Mouse (Mus musculus) heart, postnatal 0 days (tissue): ENCODE data around the gene Nol3. TPM values are rescaled to one million over a fixed set of nuclear protein-coding genes. Genes with fewer than 3 reads are reported as not detected.
A peak's percentile ranks its signal among the peaks of the same experiment; 100 is the strongest.

Source experiments
- ATAC-seq: fragments of 200-750 bp; cut with Nextera tagmentation; 2 replicates; pipeline ENCODE4 v1.8.0; 2017; ENCODE audit warnings: low read depth, moderate number of reproducible peaks, moderate library complexity; ENCODE audit not compliant: insufficient read depth
- DNase-seq: peaks from one replicate; pipeline ENCODE4 v3.0.0-alpha.2; 2016; ENCODE audit warnings: low spot score
- H3K27ac ChIP-seq: fragments of 300-500 bp; sonication (generic); 2 replicates; pipeline ENCODE4 v1.5.1; 2014; ENCODE audit warnings: low read depth, mild to moderate bottlenecking
- H3K27me3 ChIP-seq: fragments of 300-500 bp; sonication (generic); 2 replicates; pipeline ENCODE4 v1.6.1; 2014; ENCODE audit warnings: low read length, mixed read lengths; ENCODE audit not compliant: control insufficient read depth, insufficient read depth
- H3K36me3 ChIP-seq: fragments of 300-500 bp; sonication (generic); replicated peaks from 2 replicates; pipeline ENCODE4 v1.6.1; 2014; ENCODE audit warnings: low read length, mixed read lengths; ENCODE audit not compliant: control insufficient read depth, insufficient read depth
- H3K4me1 ChIP-seq: fragments of 300-500 bp; sonication (generic); 2 replicates; pipeline ENCODE4 v1.6.1; 2014; ENCODE audit warnings: antibody characterized with exemption; ENCODE audit not compliant: control insufficient read depth, insufficient read depth
- H3K4me2 ChIP-seq: fragments of 300-500 bp; sonication (generic); 2 replicates; pipeline ENCODE4 v1.6.1; 2014; ENCODE audit warnings: low read depth, mild to moderate bottlenecking, low read length, moderate library complexity
- H3K4me3 ChIP-seq: fragments of 300-500 bp; sonication (generic); 2 replicates; pipeline ENCODE4 v1.5.1; 2014; ENCODE audit warnings: low read depth, low read length
- H3K9ac ChIP-seq: fragments of 300-500 bp; sonication (generic); replicated peaks from 2 replicates; pipeline ENCODE4 v1.6.1; 2014; ENCODE audit warnings: low read depth, low read length, mixed read lengths
- H3K9me3 ChIP-seq: fragments of 300-500 bp; sonication (generic); replicated peaks from 2 replicates; pipeline ENCODE4 v1.6.1; 2016; ENCODE audit warnings: low read length; ENCODE audit not compliant: control insufficient read depth
- CTCF ChIP-seq: IDR thresholded peaks from 2 replicates; pipeline ENCODE4 v1.5.1; 2016; ENCODE audit warnings: antibody characterized with exemption, control low read depth, low read depth
- EP300 ChIP-seq: IDR thresholded peaks from 2 replicates; pipeline ENCODE4 v1.6.1; 2016; ENCODE audit warnings: antibody characterized with exemption, low read depth
- WGBS: fragments of 180-500 bp; shearing (Covaris S2); extraction: QIAGEN DNeasy Blood & Tissue Kit; methylation state at CpG from one replicate; pipeline ENCODE4 v1.1.7; 2014; 5-methylcytosine and 5-hydroxymethylcytosine counted together
- polyA plus RNA-seq: library from polyadenylated mRNA; unstranded; fragments of >200 nt; fragmentation: Nextera tagmentation; extraction: Ambion mirVana; gene quantifications from 2 replicates; pipeline ENCODE4 v1.2.1, GENCODE M21; 2015
- total RNA-seq: library from RNA; depleted of rRNA; stranded (reverse); fragments of >200 nt; gene quantifications from 2 replicates; pipeline ENCODE4 v1.2.3, GENCODE M21; 2014; ENCODE audit warnings: low replicate concordance

Gene Nol3
- total and polyA plus RNA-seq, 2 experiments from 2014 or later = 10.0 to 13.2 TPM

GRCm38 (mm10) chr8:105303874-105304273 lies 27.9 kb downstream of the Nol3 start:
- no peaks in the 10 kb centered on the region for H3K9me3 ChIP-seq
- no peak overlapping the region for H3K9ac ChIP-seq
- WGBS = 49% methylated on average over 9 of the region's 9 CpGs
- TF ChIP-seq CTCF (no peak), EP300 (no peak)
- H3K4me1 ChIP-seq = peaks cover 25% of the 10 kb centered on the region
- peaks cover 52% of the 10 kb centered on the region for H3K36me3 ChIP-seq
- ATAC-seq = peak; percentile 34; the same call in 1 of the 2 replicates
- H3K4me2 ChIP-seq = no peak overlapping the region
- H3K27me3 ChIP-seq = no peaks in the 10 kb centered on the region
- no peak overlapping the region for H3K4me3 ChIP-seq
- DNase-seq = no peak
- H3K27ac ChIP-seq = peak overlapping the region; percentile 46; the same call in 1 of the 2 replicates

DNA sequence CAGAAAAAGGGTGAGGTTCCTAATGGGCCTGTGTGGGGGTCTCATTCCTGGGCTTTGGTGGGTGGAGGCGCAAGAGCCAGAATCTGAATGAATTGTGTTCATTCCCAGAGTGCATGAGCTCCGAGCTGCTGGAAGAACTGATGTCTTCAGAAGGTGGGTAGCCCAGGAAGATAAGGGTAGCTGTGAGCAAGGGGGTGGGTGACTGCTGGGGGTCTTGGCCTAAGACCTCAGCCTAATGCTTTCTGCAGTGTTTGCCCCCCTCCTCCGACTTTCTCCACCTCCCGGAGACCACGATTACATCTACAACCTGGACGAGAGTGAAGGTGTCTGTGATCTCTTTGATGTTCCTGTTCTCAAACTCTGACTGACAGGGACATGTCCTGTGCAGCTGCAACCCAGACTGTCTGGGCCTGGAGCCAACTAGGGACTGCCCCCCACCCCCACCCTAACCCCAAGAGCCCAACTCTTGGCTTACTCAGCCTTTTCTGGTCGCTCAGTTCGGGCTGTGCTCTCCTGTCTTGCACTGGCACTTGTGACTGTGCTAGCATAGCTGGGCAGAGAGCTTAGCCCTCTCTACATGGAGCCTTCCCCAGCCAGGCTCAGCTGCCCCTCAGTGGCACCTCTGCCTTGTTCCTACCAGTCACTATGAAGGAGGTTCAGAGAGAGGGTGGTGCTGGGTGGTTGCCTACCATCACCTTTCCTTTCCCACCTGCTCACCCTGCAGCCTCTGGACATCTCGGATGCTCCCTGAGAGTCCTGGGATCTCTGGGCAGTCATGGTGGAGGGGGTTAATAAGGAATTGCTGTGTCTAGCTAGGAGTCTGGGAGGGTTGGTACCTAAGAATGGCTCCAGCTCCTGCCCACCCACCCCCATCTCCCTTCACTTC lies 28.6 kb downstream of the Nol3 start:
- DNase-seq = no peak
- Histone ChIP-seq H3K9ac (no peak overlapping the region), H3K9me3 (no peaks in the 10 kb centered on the region), H3K4me1 (peaks cover 24% of the 10 kb centered on the region; the same call in 1 of the 2 replicates), H3K4me3 (no peak overlapping the region), H3K36me3 (peaks cover 54% of the 10 kb centered on the region), H3K4me2 (no peak overlapping the region), H3K27me3 (no peaks in the 10 kb centered on the region), H3K27ac (peak overlapping the region; percentile 66; the same call in 1 of the 2 replicates)
- 33% methylated on average over 9 of the region's 9 CpGs for WGBS
- peak; percentile 22; the same call in 1 of the 2 replicates for ATAC-seq
- TF ChIP-seq EP300 (no peak), CTCF (no peak)

- peak; percentile 56 for ATAC-seq
- peak within 1 kb of the TSS; percentile 66 for H3K27ac ChIP-seq
- peak within 1 kb of the TSS; percentile 56 for H3K9ac ChIP-seq
- peak within 1 kb of the TSS; percentile 76 for H3K4me2 ChIP-seq
- H3K4me1 ChIP-seq = peaks cover 24% of the 10 kb centered on the region; the same call in 1 of the 2 replicates
- peak within 1 kb of the TSS; percentile 40 for H3K4me3 ChIP-seq
- H3K27me3 ChIP-seq = no peaks in the 10 kb centered on the region
- TF ChIP-seq CTCF (no peak), EP300 (no peak)
- WGBS = 7% methylated on average over 29 of the region's 30 CpGs
- peaks cover 47% of the 10 kb centered on the region for H3K36me3 ChIP-seq
- no peaks in the 10 kb centered on the region for H3K9me3 ChIP-seq
- peak; percentile 65 for DNase-seq
Measured at GRCm38 (mm10) chr8:105305211-105306145, 29.5 kb downstream of the Nol3 start, which contains the start of gene Elmo3. Gene Elmo3, plus strand, starts transcription at chr8:105305601.

DNA sequence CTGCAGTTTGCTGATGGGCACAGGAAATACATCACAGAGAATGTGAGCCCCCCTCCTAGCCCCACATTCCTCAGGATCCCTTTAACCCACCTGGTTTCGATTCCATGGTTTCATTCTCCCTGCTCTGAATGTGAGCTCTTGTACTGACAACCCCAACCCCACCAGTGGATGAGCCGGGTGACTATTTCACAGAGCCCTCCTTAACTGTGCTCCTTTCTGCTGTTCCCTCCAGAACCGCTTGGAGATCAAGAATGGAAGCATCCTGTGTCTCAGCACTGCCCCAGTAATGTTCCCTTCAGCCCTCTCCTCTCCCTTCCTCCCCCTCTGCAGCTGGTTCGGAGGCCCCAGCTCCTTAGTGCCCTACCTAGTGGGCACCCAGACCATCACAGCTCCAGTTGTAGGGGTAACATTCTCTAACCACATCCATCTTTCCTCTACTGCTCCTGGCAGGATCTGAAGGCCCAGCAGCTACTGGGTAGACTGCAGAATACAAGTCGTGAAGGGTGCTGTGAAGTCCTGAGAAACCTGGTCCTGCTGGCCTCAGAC lies 30.3 kb downstream of the Nol3 start:
- Histone ChIP-seq H3K4me2 (peak overlapping the region; percentile 76), H3K27me3 (no peaks in the 10 kb centered on the region), H3K36me3 (peaks cover 39% of the 10 kb centered on the region), H3K4me1 (peaks cover 24% of the 10 kb centered on the region; the same call in 1 of the 2 replicates), H3K9me3 (no peaks in the 10 kb centered on the region), H3K9ac (no peak overlapping the region), H3K4me3 (peak overlapping the region; percentile 40), H3K27ac (peak overlapping the region; percentile 66)
- no peak for DNase-seq
- TF ChIP-seq CTCF (no peak), EP300 (no peak)
- 40% methylated on average over 5 of the region's 5 CpGs for WGBS
- peak; percentile 12; the same call in 1 of the 2 replicates for ATAC-seq

DNA sequence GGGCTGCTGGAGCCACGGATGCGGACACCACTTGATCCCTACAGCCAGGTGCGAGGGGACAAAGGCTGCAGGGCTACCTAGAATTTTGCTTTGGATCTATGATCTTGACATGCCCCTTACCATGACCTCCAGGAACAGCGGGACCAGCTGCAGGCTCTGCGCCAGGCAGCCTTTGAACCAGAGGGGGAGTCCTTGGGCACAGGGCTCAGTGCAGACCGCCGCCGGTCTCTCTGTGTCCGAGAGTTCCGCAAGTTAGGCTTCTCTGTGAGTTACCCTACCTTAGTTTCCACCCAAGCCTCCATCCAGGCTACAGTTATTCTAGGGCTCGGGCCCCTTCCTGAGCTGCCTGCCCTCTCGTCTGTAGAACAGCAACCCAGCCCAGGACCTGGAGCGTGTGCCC lies 31.7 kb downstream of the Nol3 start:
- H3K4me1 ChIP-seq = peaks cover 24% of the 10 kb centered on the region; the same call in 1 of the 2 replicates
- H3K4me3 ChIP-seq = no peak overlapping the region
- 91% methylated on average over 13 of the region's 13 CpGs for WGBS
- TF ChIP-seq EP300 (no peak), CTCF (no peak)
- H3K9me3 ChIP-seq = no peaks in the 10 kb centered on the region
- H3K27me3 ChIP-seq = no peaks in the 10 kb centered on the region
- no peak overlapping the region for H3K4me2 ChIP-seq
- H3K27ac ChIP-seq = no peak overlapping the region
- H3K36me3 ChIP-seq = peaks cover 31% of the 10 kb centered on the region
- DNase-seq = no peak
- no peak overlapping the region for H3K9ac ChIP-seq
- ATAC-seq = no peak
